Mouse (Mus musculus) ES-Bruce4 (cell line): Measurements from ENCODE around the gene Tfpt.
"Not testable (repeated sequence)": the region's sequence is repeated elsewhere in the genome, so short reads cannot be mapped to it uniquely, and the experiment has no call there.

ENCODE experiments used
- CTCF ChIP-seq: IDR thresholded peaks from one replicate; pipeline ENCODE4 v1.8.1; 2011; ENCODE audit warnings: low read depth, low read length
- EP300 ChIP-seq: IDR thresholded peaks from 2 replicates; pipeline ENCODE4 v1.6.1; 2011; ENCODE audit warnings: low read depth, low read length; ENCODE audit not compliant: insufficient read depth
- POLR2A ChIP-seq: IDR thresholded peaks from one replicate; pipeline ENCODE4 v1.8.1; 2011; ENCODE audit warnings: low read length; ENCODE audit not compliant: insufficient read depth

DNA sequence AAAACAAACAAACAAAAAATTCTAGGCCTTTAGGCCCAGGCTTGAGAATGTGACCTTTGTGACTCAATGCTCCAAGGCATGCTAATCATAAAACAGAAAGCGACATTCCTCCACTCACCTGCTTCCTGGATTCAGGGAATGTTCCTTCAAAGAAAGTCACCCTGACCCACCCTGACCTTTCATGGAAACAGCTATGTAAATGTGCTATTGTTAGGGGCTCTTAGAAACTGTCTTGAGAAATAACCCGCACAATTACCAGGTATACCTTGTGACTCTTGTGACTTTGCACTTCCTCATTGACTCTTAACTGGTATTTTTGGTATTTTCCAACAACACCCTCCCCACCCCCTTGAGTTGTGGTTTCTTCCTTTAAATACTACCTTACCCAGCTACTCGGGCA is 59.1 kb downstream of the Tfpt start:
- TF ChIP-seq CTCF, POLR2A: not testable (repeated sequence)
- 0 out of 2 replicates have a peak, but pooled peaks have one; percentile 11 for TF ChIP-seq EP300
